Mouse (Mus musculus) bone marrow macrophage, adult 2 months (primary cell): ENCODE data around the gene H1fnt.

Experiments
- CTCF ChIP-seq: IDR thresholded peaks from 2 replicates; pipeline ENCODE4 v1.5.1; 2012; ENCODE audit warnings: low read depth, mild to moderate bottlenecking, low read length, moderate library complexity
- POLR2A ChIP-seq: IDR thresholded peaks from 2 replicates; pipeline ENCODE4 v1.6.1; 2012; ENCODE audit warnings: mild to moderate bottlenecking, low read depth, low read length, borderline replicate concordance

DNA sequence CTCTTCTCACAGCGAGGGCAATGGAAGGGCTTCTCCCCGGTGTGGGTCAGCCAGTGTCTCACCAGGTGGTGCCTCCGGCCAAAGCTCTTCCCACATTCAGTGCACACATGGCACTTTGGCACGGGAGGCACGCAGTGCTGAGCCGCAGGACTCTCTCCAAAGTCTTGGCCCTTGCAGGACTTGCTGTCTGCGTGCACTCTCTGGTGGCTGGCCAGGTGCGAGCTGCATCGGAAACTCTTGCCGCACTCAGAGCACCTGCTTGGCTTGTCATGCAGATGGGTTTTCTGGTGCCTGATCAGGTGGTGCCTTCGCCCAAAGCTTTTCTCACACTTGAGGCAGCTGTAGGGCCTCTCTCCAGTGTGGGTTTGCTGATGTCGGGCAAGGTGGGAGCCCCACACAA lies 31.5 kb upstream of the H1fnt start:
- TF ChIP-seq CTCF (no peak), POLR2A (no peak)
